Mouse (Mus musculus): ENCODE data around the gene Cbfa2t2.

DNA sequence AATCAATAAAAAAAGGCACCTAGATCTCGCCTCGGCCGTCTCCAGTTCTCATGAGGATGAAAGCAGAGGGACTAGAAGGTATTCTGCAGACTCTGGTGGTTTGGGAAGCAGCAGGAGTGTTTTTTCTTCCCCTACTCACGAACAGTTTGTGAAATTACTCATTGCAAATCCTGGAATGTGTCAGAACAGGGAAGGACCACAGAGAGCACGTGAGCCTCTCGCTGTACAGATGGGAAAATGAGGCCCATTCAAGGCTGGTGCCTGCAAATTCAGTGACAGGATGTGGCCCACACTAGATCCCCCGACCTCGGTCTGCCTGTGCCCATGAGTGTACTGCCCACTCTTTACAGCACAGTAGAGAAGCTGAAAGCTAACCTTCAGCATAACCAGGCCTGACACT lies 135.7 kb downstream of the Cbfa2t2 start:
- no peak for TF ChIP-seq SRF (IDR thresholded peaks at IDR 0.05; ENCODE audit: control insufficient read depth, insufficient read length, low read depth)
- TF ChIP-seq MYOG (IDR thresholded peaks at IDR 0.05; ENCODE audit: control insufficient read depth in 1 of 3, insufficient read depth in 1 of 3, insufficient read length in 2 of 3, low read depth in 2 of 3), result no peak
- no peak for TF ChIP-seq MAX (IDR thresholded peaks at IDR 0.05; ENCODE audit: low read depth)
- no peak for TF ChIP-seq POLR2A (IDR thresholded peaks at IDR 0.05; ENCODE audit: insufficient read length, low read depth)
- TF ChIP-seq TCF12 (IDR thresholded peaks at IDR 0.05; ENCODE audit: insufficient read depth, poor library complexity, severe bottlenecking), result no peak
- no peak for TF ChIP-seq E2F4 (IDR thresholded peaks at IDR 0.05; ENCODE audit: insufficient read depth)
- TF ChIP-seq MYOD1 (IDR thresholded peaks at IDR 0.05; ENCODE audit: control insufficient read depth in 1 of 3, insufficient read length in 2 of 3, low read depth in 2 of 3), result no peak
- no peak for TF ChIP-seq POLR2AphosphoS2 (IDR thresholded peaks at IDR 0.05; ENCODE audit: insufficient read length, low read depth)
- no peak for TF ChIP-seq USF1 (IDR thresholded peaks at IDR 0.05; ENCODE audit: low read depth)
- no peak for TF ChIP-seq CEBPB (IDR thresholded peaks at IDR 0.05; ENCODE audit: insufficient read depth, poor library complexity, severe bottlenecking)
- no peak for TF ChIP-seq TCF3 (IDR thresholded peaks at IDR 0.05; ENCODE audit: insufficient read length, low read depth)
- no peak for TF ChIP-seq REST (IDR thresholded peaks at IDR 0.05; ENCODE audit: insufficient read depth, insufficient read length)

Data from myocyte (in vitro differentiated cells).